Mouse (Mus musculus): ENCODE results near the gene Ndufa6. TPM values are rescaled to one million over a fixed set of nuclear protein-coding genes. Genes with fewer than 3 reads are reported as not detected.

Ndufa6 gene
- polyA plus RNA-seq, 1 experiment from 2014 or later = 276 TPM

Small RNA genes lying within 50 kb of the gene (microRNA-seq; reads per million reads assigned to microRNA genes)
- not detected for gene Mir7684

Other genes starting within 250 kb of the Ndufa6 start
- 19.4 and 20.9 TPM in 2 replicates for gene Ccdc134, start 226.4 kb downstream of the Ndufa6 start, polyA plus RNA-seq (2015; fragmentation: Nextera tagmentation; extraction: Ambion mirVana)
- 126 and 132 TPM in 2 replicates for gene Srebf2, start 207.1 kb downstream of the Ndufa6 start, polyA plus RNA-seq (2015; fragmentation: Nextera tagmentation; extraction: Ambion mirVana)
- 1.1 and 1.3 TPM in 2 replicates for gene Shisa8, start 141.5 kb downstream of the Ndufa6 start, polyA plus RNA-seq (2015; fragmentation: Nextera tagmentation; extraction: Ambion mirVana)
- gene Tnfrsf13c, start 130.0 kb downstream of the Ndufa6 start, polyA plus RNA-seq (2015; fragmentation: Nextera tagmentation; extraction: Ambion mirVana) = 0.12 TPM in 1 of 2 replicates, not detected in the other
- gene Cenpm, start 109.6 kb downstream of the Ndufa6 start, polyA plus RNA-seq (2015; fragmentation: Nextera tagmentation; extraction: Ambion mirVana) = 71.6 and 74.5 TPM in 2 replicates
- gene 1500009C09Rik, start 101.9 kb downstream of the Ndufa6 start, polyA plus RNA-seq (2015; fragmentation: Nextera tagmentation; extraction: Ambion mirVana) = not detected in 2 replicates
- gene Sept3, start 79.4 kb downstream of the Ndufa6 start, polyA plus RNA-seq (2015; fragmentation: Nextera tagmentation; extraction: Ambion mirVana) = 4.1 and 6.3 TPM in 2 replicates
- 0.37 and 0.40 TPM in 2 replicates for gene Wbp2nl, start 55.4 kb downstream of the Ndufa6 start, polyA plus RNA-seq (2015; fragmentation: Nextera tagmentation; extraction: Ambion mirVana)
- gene Naga, start 15.4 kb downstream of the Ndufa6 start, polyA plus RNA-seq (2015; fragmentation: Nextera tagmentation; extraction: Ambion mirVana) = 47.0 and 52.3 TPM in 2 replicates
- gene Pheta2, start 15.4 kb downstream of the Ndufa6 start, polyA plus RNA-seq (2015; fragmentation: Nextera tagmentation; extraction: Ambion mirVana) = 15.4 and 16.4 TPM in 2 replicates
- gene Smdt1, start 15.4 kb downstream of the Ndufa6 start, polyA plus RNA-seq (2015; fragmentation: Nextera tagmentation; extraction: Ambion mirVana) = 235 and 254 TPM in 2 replicates
- 6.7 and 9.6 TPM in 2 replicates for gene Cyp2d22, start 25.9 kb upstream of the Ndufa6 start, polyA plus RNA-seq (2015; fragmentation: Nextera tagmentation; extraction: Ambion mirVana)
- not detected in 2 replicates for gene Cyp2d11, start 39.7 kb upstream of the Ndufa6 start, polyA plus RNA-seq (2015; fragmentation: Nextera tagmentation; extraction: Ambion mirVana)
- gene Cyp2d10, start 52.9 kb upstream of the Ndufa6 start, polyA plus RNA-seq (2015; fragmentation: Nextera tagmentation; extraction: Ambion mirVana) = 0.34 TPM in 1 of 2 replicates, not detected in the other
- gene Cyp2d9, start 79.1 kb upstream of the Ndufa6 start, polyA plus RNA-seq (2015; fragmentation: Nextera tagmentation; extraction: Ambion mirVana) = not detected in 2 replicates
- not detected in 2 replicates for gene Cyp2d12, start 200.8 kb upstream of the Ndufa6 start, polyA plus RNA-seq (2015; fragmentation: Nextera tagmentation; extraction: Ambion mirVana)

All from lung, embryonic 15.5 days (tissue).